Mouse (Mus musculus): ENCODE data around the gene Brd3. TPM values are rescaled to one million over a fixed set of nuclear protein-coding genes. Genes with fewer than 3 reads are reported as not detected.

Gene Brd3
- polyA plus RNA-seq, 1 experiment from 2014 or later = 91.2 TPM

GRCm38 (mm10) chr2:27416425-27416824 is 91.0 kb downstream of the Brd3 start:
- Histone ChIP-seq H3K9ac (0 out of 2 replicates have a peak overlapping the region, but pooled peaks have one; percentile 12), H3K9me3 (no peaks in the 10 kb centered on the region), H3K4me3 (replicated peaks) (no peak overlapping the region), H3K27me3 (replicated peaks) (no peaks in the 10 kb centered on the region), H3K36me3 (no peaks in the 10 kb centered on the region), H3K4me2 (replicated peaks) (peak overlapping the region; percentile 37), H3K27ac (peak overlapping the region; percentile 73), H3K4me1 (replicated peaks) (peaks cover 82% of the 10 kb centered on the region)
- 0 out of 2 replicates have a peak, but pooled peaks have one; percentile 1 for ATAC-seq
- WGBS = 19% methylated on average over 3 of the region's 3 CpGs

GRCm38 (mm10) chr2:27415060-27415783 is 92.2 kb downstream of the Brd3 start:
- H3K27ac ChIP-seq = peak overlapping the region; percentile 73
- 50% methylated on average over 11 of the region's 11 CpGs for WGBS
- H3K9me3 ChIP-seq = no peaks in the 10 kb centered on the region
- no peaks in the 10 kb centered on the region for H3K27me3 ChIP-seq (replicated peaks)
- peaks cover 88% of the 10 kb centered on the region for H3K4me1 ChIP-seq (replicated peaks)
- no peak overlapping the region for H3K4me3 ChIP-seq (replicated peaks)
- no peak for ATAC-seq
- no peaks in the 10 kb centered on the region for H3K36me3 ChIP-seq
- no peak overlapping the region for H3K9ac ChIP-seq
- peak overlapping the region; percentile 37 for H3K4me2 ChIP-seq (replicated peaks)

GRCm38 (mm10) chr2:27413936-27414657 is 93.4 kb downstream of the Brd3 start:
- ATAC-seq = peak; percentile 59
- H3K36me3 ChIP-seq = no peaks in the 10 kb centered on the region
- H3K9ac ChIP-seq = peak overlapping the region; percentile 4; the same call in 1 of the 2 replicates
- H3K4me2 ChIP-seq (replicated peaks) = peak overlapping the region; percentile 37
- no peak overlapping the region for H3K4me3 ChIP-seq (replicated peaks)
- H3K27me3 ChIP-seq (replicated peaks) = no peaks in the 10 kb centered on the region
- WGBS = 21% methylated on average over 16 of the region's 16 CpGs
- peak overlapping the region; percentile 70 for H3K27ac ChIP-seq
- no peaks in the 10 kb centered on the region for H3K9me3 ChIP-seq
- peaks cover 76% of the 10 kb centered on the region for H3K4me1 ChIP-seq (replicated peaks)

GRCm38 (mm10) chr2:27413582-27413935 is 93.9 kb downstream of the Brd3 start:
- Histone ChIP-seq H3K27me3 (replicated peaks) (no peaks in the 10 kb centered on the region), H3K4me1 (replicated peaks) (peaks cover 74% of the 10 kb centered on the region), H3K9ac (no peak overlapping the region), H3K4me2 (replicated peaks) (peak overlapping the region; percentile 37), H3K9me3 (no peaks in the 10 kb centered on the region), H3K4me3 (replicated peaks) (no peak overlapping the region), H3K36me3 (no peaks in the 10 kb centered on the region), H3K27ac (peak overlapping the region; percentile 70; the same call in 1 of the 2 replicates)
- ATAC-seq = no peak
- WGBS = 46% methylated on average over 2 of the region's 2 CpGs

GRCm38 (mm10) chr2:27412245-27412800 is 95.1 kb downstream of the Brd3 start:
- Histone ChIP-seq H3K27me3 (replicated peaks) (no peaks in the 10 kb centered on the region), H3K4me2 (replicated peaks) (peak overlapping the region; percentile 35), H3K9ac (no peak overlapping the region), H3K4me3 (replicated peaks) (no peak overlapping the region), H3K36me3 (no peaks in the 10 kb centered on the region), H3K4me1 (replicated peaks) (peaks cover 65% of the 10 kb centered on the region), H3K9me3 (no peaks in the 10 kb centered on the region), H3K27ac (peak overlapping the region; percentile 66)
- ATAC-seq = no peak; the same call in 1 of the 2 replicates
- 20% methylated on average over 7 of the region's 7 CpGs for WGBS

GRCm38 (mm10) chr2:27411688-27412174 is 95.7 kb downstream of the Brd3 start:
- Histone ChIP-seq H3K4me2 (replicated peaks) (peak overlapping the region; percentile 35), H3K9me3 (no peaks in the 10 kb centered on the region), H3K4me1 (replicated peaks) (peaks cover 60% of the 10 kb centered on the region), H3K27ac (peak overlapping the region; percentile 66), H3K36me3 (no peaks in the 10 kb centered on the region), H3K4me3 (replicated peaks) (no peak overlapping the region), H3K9ac (no peak overlapping the region), H3K27me3 (replicated peaks) (no peaks in the 10 kb centered on the region)
- WGBS = 11% methylated on average over 8 of the region's 8 CpGs
- ATAC-seq = peak; percentile 68

GRCm38 (mm10) chr2:27410518-27411140 is 96.8 kb downstream of the Brd3 start:
- H3K4me2 ChIP-seq (replicated peaks) = no peak overlapping the region
- H3K27me3 ChIP-seq (replicated peaks) = no peaks in the 10 kb centered on the region
- H3K27ac ChIP-seq = peak overlapping the region; percentile 66; the same call in 1 of the 2 replicates
- ATAC-seq = no peak
- H3K9me3 ChIP-seq = no peaks in the 10 kb centered on the region
- no peaks in the 10 kb centered on the region for H3K36me3 ChIP-seq
- 72% methylated on average over 6 of the region's 6 CpGs for WGBS
- no peak overlapping the region for H3K9ac ChIP-seq
- no peak overlapping the region for H3K4me3 ChIP-seq (replicated peaks)
- peaks cover 59% of the 10 kb centered on the region for H3K4me1 ChIP-seq (replicated peaks)

- H3K27me3 ChIP-seq (replicated peaks) = no peaks in the 10 kb centered on the region
- WGBS = 65% methylated on average over 3 of the region's 3 CpGs
Measured at GRCm38 (mm10) chr2:27408194-27408593, 99.3 kb downstream of the Brd3 start.

GRCm38 (mm10) chr2:27406928-27407327 is 100.5 kb downstream of the Brd3 start:
- no peak overlapping the region for H3K4me2 ChIP-seq (replicated peaks)
- H3K9ac ChIP-seq = no peak overlapping the region
- 86% methylated on average over 5 of the region's 5 CpGs for WGBS
- H3K27ac ChIP-seq = no peak overlapping the region
- no peak overlapping the region for H3K4me3 ChIP-seq (replicated peaks)
- no peaks in the 10 kb centered on the region for H3K27me3 ChIP-seq (replicated peaks)
- H3K9me3 ChIP-seq = no peaks in the 10 kb centered on the region
- ATAC-seq = no peak
- H3K4me1 ChIP-seq (replicated peaks) = peaks cover 49% of the 10 kb centered on the region
- no peaks in the 10 kb centered on the region for H3K36me3 ChIP-seq

More at GRCm38 (mm10) chr2:27408194-27408593, 99.3 kb downstream of the Brd3 start:
- H3K9me3 ChIP-seq = no peaks in the 10 kb centered on the region
- no peak for ATAC-seq
- no peak overlapping the region for H3K4me2 ChIP-seq (replicated peaks)
- H3K4me3 ChIP-seq (replicated peaks) = no peak overlapping the region
- no peak overlapping the region for H3K27ac ChIP-seq
- peaks cover 54% of the 10 kb centered on the region for H3K4me1 ChIP-seq (replicated peaks)
- H3K9ac ChIP-seq = no peak overlapping the region
- no peaks in the 10 kb centered on the region for H3K36me3 ChIP-seq

- Histone ChIP-seq H3K4me1 (replicated peaks) (peaks cover 35% of the 10 kb centered on the region), H3K4me2 (replicated peaks) (peak overlapping the region; percentile 3; the same call in 1 of the 2 replicates), H3K9ac (no peak overlapping the region), H3K36me3 (no peaks in the 10 kb centered on the region), H3K27me3 (replicated peaks) (no peaks in the 10 kb centered on the region), H3K4me3 (replicated peaks) (no peak overlapping the region), H3K9me3 (no peaks in the 10 kb centered on the region), H3K27ac (peak overlapping the region; percentile 20)
- peak; percentile 58; the same call in 1 of the 2 replicates for ATAC-seq
- WGBS = 43% methylated on average over 5 of the region's 5 CpGs
Measured at GRCm38 (mm10) chr2:27405094-27405884, 102.2 kb downstream of the Brd3 start.

- H3K9me3 ChIP-seq = no peaks in the 10 kb centered on the region
- H3K4me1 ChIP-seq (replicated peaks) = peaks cover 35% of the 10 kb centered on the region
- H3K4me3 ChIP-seq (replicated peaks) = no peak overlapping the region
- H3K36me3 ChIP-seq = no peaks in the 10 kb centered on the region
- H3K27ac ChIP-seq = peak overlapping the region; percentile 20; the same call in 1 of the 2 replicates
- H3K4me2 ChIP-seq (replicated peaks) = no peak overlapping the region; the same call in 1 of the 2 replicates
- 54% methylated on average over 6 of the region's 6 CpGs for WGBS
- no peak overlapping the region for H3K9ac ChIP-seq
- no peak for ATAC-seq
- no peaks in the 10 kb centered on the region for H3K27me3 ChIP-seq (replicated peaks)
Measured at GRCm38 (mm10) chr2:27404375-27405093, 102.9 kb downstream of the Brd3 start.
